1 mouse cellular context compared by ENCODE assay signal in genomic region chr3:36446506-36446905, GRCm38 (mm10).
TF ChIP-seq lines count a peak whose summit lies in the region.

No protein-coding gene starts in this region.

TF ChIP-seq in CH12.LX, 34 proteins besides CTCF, POLR2A, EP300 and RAD21 (continued from another document):
- TF ChIP-seq NRF1 (IDR thresholded peaks at IDR 0.05; ENCODE audit: low read depth, low read length), result no peak
